Mouse (Mus musculus) embryonic stem cell, embryonic (primary cell): ENCODE data around the gene Gm4792.

Experiments
- CTCF ChIA-PET, 4 experiments: fragments of 300-600 bp in 2 of 4; fragments of 350-600 bp in 2 of 4; sonication (Branson Sonifier 250); formaldehyde crosslinking; loops; one replicate each; lab custom pipeline; 2022; ENCODE audit warnings: inconsistent platforms in 2 of 4; lab: Charles Lee
- POLR2A ChIA-PET, 4 experiments: fragments of 300-600 bp in 2 of 4; fragments of 350-600 bp in 2 of 4; sonication (Branson Sonifier 250); formaldehyde crosslinking; loops; one replicate each; lab custom pipeline; 2022; ENCODE audit warnings: antibody characterized with exemption in 4 of 4, inconsistent platforms in 1 of 4; lab: Charles Lee

Gm4792 gene

GRCm38 (mm10) chr10:94255744-94256143 lies 42.8 kb downstream of the Gm4792 start:
- ChIA-PET CTCF (no interaction called here), POLR2A (no interaction called here)

GRCm38 (mm10) chr10:94254766-94255165 lies 43.7 kb downstream of the Gm4792 start:
- POLR2A ChIA-PET, result no interaction called here

DNA sequence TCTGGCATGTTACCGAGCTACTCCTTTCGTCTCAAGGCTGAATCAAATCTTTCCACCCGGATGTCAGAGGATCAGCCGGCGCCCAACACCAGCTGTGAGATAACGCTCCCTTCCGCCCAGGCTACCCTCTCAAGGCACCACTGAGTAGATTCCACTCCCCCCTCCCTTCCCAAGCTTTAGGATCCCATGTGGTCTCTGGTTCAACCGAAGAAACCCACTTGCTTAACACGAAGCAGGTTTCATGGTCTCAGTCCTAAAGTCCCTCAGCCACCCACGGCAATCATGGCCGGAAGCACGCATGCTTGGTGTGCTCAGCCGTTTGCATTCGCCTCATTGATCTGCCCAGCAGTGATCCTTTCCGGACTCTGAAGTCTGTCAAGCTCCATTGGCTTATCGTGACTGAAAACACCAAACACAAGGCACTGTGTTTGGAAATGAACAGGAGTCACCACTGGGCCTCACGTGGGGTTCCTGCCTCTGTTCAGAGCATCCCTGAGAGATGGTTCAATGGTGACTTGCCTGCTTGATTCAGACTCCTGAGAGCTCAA lies 45.2 kb downstream of the Gm4792 start:
- POLR2A ChIA-PET, result interaction anchor here in 1 of 4 experiments (0.5 kb wide), 1 partner anchor 196 kb away, joined by 3 read pairs; no protein-coding TSS in a partner anchor
- CTCF ChIA-PET, result interaction anchor here in 1 of 4 experiments (0.8 kb wide), 1 partner anchor 356 kb away, joined by 3 read pairs; no protein-coding TSS in a partner anchor

More at GRCm38 (mm10) chr10:94254766-94255165, 43.7 kb downstream of the Gm4792 start:
- CTCF ChIA-PET, result no interaction called here

DNA sequence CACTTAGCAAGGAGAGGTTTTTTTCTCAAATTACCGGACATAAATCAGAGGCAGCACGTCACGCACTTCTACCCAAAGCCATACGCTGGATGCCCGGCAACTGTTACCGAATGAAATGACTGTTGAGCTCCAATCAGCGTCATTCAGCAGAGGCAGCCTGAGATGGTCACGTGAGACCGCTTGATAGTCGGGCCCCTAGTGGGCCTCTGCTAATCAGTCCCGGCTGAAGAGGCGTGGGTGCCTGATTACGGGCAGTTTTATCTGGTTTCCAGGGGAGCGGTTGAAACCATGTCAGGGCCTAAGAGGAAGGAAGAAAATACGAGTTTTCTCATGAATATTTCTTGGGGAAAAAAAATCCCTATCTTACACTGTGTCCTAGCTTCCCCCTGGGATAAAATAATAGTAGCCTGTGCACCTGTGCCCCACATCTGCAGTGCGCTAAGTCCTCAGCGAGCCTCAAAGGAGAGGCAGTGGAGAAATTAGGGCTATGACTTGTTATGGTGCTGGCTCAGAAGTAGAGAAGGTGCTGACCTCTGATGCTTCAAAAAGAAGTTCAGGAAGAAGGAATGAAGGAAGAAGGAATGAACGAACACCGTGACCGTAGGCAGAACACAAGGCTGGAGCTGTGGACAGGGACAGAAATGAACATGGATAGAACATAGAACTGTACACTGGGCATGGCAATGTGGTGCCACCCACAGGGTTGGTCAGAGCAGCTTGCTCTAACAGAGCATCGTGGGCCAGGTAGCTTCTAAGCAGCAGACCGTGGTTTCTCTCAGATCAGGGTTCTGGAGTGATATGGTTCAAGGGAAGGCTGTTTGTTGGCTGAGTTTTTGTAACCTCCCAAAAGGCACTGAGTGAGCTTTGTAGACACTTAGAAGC lies 48.7 kb downstream of the Gm4792 start:
- ChIA-PET CTCF (interaction anchor here in 3 of 4 experiments (0.6 to 1.9 kb wide), 5 partner anchors 9 to 316 kb away, joined by 3 to 5 read pairs (median 3); no protein-coding TSS in a partner anchor), POLR2A (interaction anchor here in 2 of 4 experiments (1.0 to 1.8 kb wide), 4 partner anchors 9 to 51 kb away, joined by 3 to 7 read pairs (median 4); partner anchors contain the start of gene Ndufa12 (in 1 of the 2))

DNA sequence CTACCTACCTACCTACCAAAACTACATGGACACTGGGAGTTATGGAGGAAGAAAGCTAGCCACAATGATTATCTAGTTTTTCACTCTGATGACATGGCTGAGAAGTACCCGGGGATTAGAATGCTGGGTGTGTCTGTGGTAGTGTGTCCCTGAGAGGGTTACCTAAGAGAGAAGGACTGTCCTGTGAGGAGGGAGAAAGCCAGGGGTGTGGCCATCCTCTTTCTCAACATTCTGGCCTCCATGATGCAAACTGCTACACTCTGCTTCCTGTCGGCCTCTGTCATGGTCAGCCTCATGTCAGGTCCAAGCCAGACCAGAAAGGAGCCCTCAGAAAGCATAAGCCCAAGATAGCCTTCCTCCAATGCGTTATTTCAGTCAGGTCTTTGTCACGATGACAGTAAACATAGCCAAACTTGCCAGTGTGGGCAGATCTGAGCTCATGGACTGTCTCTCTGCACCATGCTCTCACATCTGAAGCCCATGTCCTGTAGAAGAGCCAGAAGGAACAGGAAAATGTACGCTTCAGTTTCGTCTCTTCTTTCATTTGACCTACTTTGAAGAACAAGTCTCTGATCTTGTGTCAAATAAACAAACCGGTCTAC lies 50.7 kb downstream of the Gm4792 start:
- CTCF ChIA-PET, result no interaction called here

More for the DNA sequence above, 50.7 kb downstream of the Gm4792 start:
- POLR2A ChIA-PET, result no interaction called here
